Mouse (Mus musculus): ENCODE measurements around the gene Nrn1l. TPM values are rescaled to one million over a fixed set of nuclear protein-coding genes. Genes with fewer than 3 reads are reported as not detected.

The Nrn1l gene
- total RNA-seq, 2 experiments from 2014 or later: 1.1 to 2.1 TPM

- DNase-seq (ENCODE audit: low spot score in 2 of 2): peak; percentile 50 to 76
Measured at GRCm38 (mm10) chr8:105943321-105943739, 50.0 kb downstream of the Nrn1l start, which contains the start of gene Lcat. Lcat (minus strand) TSS chr8:105943382.

Other genes with a start within 250 kb of the Nrn1l start
- gene Carmil2, start 207.3 kb upstream of the Nrn1l start, total RNA-seq (2021): 10 to 100 TPM; 64.7 to 68.4 TPM
- 10 to 100 TPM; 42.8 to 43.5 TPM for gene Acd, start 192.5 kb upstream of the Nrn1l start, total RNA-seq (2021)
- gene Pard6a, start 192.4 kb upstream of the Nrn1l start, total RNA-seq (2021): 10 to 100 TPM; 36.8 to 38.4 TPM
- not detected for gene 4933405L10Rik, start 185.9 kb upstream of the Nrn1l start, total RNA-seq (2021)
- 1 to 10 TPM; 8.6 to 9.0 TPM for gene Enkd1, start 185.4 kb upstream of the Nrn1l start, total RNA-seq (2021)
- 10 to 100 TPM; 21.5 to 26.7 TPM for gene Gfod2, start 134.9 kb upstream of the Nrn1l start, total RNA-seq (2021)
- 10 to 100 TPM; 25.5 to 26.0 TPM for gene Ranbp10, start 66.2 kb upstream of the Nrn1l start, total RNA-seq (2021)
- under 1 TPM; 0.24 to 0.85 TPM for gene Tsnaxip1, start 65.8 kb upstream of the Nrn1l start, total RNA-seq (2021)
- 10 to 100 TPM; 18.8 to 19.5 TPM for gene Cenpt, start 40.3 kb upstream of the Nrn1l start, total RNA-seq (2021)
- gene Thap11, start 38.4 kb upstream of the Nrn1l start, total RNA-seq (2021): 10 to 100 TPM; 34.5 to 36.1 TPM
- gene Nutf2, start 33.0 kb upstream of the Nrn1l start, total RNA-seq (2021): 10 to 100 TPM; 36.5 to 45.5 TPM
- gene Edc4, start 12.7 kb upstream of the Nrn1l start, total RNA-seq (2021): 10 to 100 TPM; 57.2 to 66.0 TPM
- gene Pskh1, start 6.9 kb downstream of the Nrn1l start, total RNA-seq (2021): 1 to 10 TPM; 7.2 to 9.0 TPM
- 1 to 10 TPM; 1.2 to 1.3 TPM for gene Ctrl, start 40.3 kb downstream of the Nrn1l start, total RNA-seq (2021)
- 10 to 100 TPM; 62.8 to 71.5 TPM for gene Psmb10, start 44.9 kb downstream of the Nrn1l start, total RNA-seq (2021)
- gene Lcat, start 49.8 kb downstream of the Nrn1l start, total RNA-seq (2021): 10 to 100 TPM; 46.9 to 52.8 TPM
- 10 to 100 TPM; 28.1 to 35.8 TPM for gene Slc12a4, start 72.5 kb downstream of the Nrn1l start, total RNA-seq (2021)
- gene Dpep3, start 85.9 kb downstream of the Nrn1l start, total RNA-seq (2021): not detected
- gene Dus2, start 97.8 kb downstream of the Nrn1l start, total RNA-seq (2021): 10 to 100 TPM; 17.2 to 19.5 TPM
- not detected for gene Dpep2nb, start 112.4 kb downstream of the Nrn1l start, total RNA-seq (2021)
- gene Ddx28, start 118.3 kb downstream of the Nrn1l start, total RNA-seq (2021): 10 to 100 TPM; 11.1 to 12.6 TPM
- gene Nfatc3, start 165.3 kb downstream of the Nrn1l start, total RNA-seq (2021): 10 to 100 TPM in 1 of 2 experiments, 1 to 10 TPM in 1; 9.9 to 11.6 TPM
- gene Esrp2, start 243.4 kb downstream of the Nrn1l start, total RNA-seq (2021): not detected

Data from layer of hippocampus, postnatal 14 days (tissue).